Mouse (Mus musculus) hindbrain, embryonic 11.5 days (tissue): ENCODE measurements at regions not wholly inside any gene's neighbourhood (a gene's known extent, or its start where the extent isn't known, plus 50 kb on each side); places are given as distances from the start of the nearest gene placed in this dataset.

ENCODE experiments used
- ATAC-seq: fragments of 200-750 bp; cut with Nextera tagmentation; 2 replicates; pipeline ENCODE4 v1.8.0; 2017; ENCODE audit warnings: mild to moderate bottlenecking, moderate TSS enrichment, moderate library complexity; ENCODE audit not compliant: low FRiP score
- DNase-seq: peaks from one replicate; pipeline ENCODE4 v3.0.0-alpha.2; 2015; ENCODE audit warnings: low spot score
- H3K27ac ChIP-seq: fragments of 300-500 bp; sonication (generic); 2 replicates; pipeline ENCODE4 v1.5.1; 2014; ENCODE audit warnings: mild to moderate bottlenecking, low read depth, low read length
- H3K27me3 ChIP-seq: fragments of 300-500 bp; sonication (generic); 2 replicates; pipeline ENCODE4 v1.6.1; 2014; ENCODE audit warnings: mild to moderate bottlenecking, low read length, moderate library complexity, mixed read lengths; ENCODE audit not compliant: control insufficient read depth, insufficient read depth
- H3K36me3 ChIP-seq: fragments of 300-500 bp; sonication (generic); 2 replicates; pipeline ENCODE4 v1.6.1; 2014; ENCODE audit warnings: mild to moderate bottlenecking, low read length, moderate library complexity, mixed read lengths; ENCODE audit not compliant: control insufficient read depth, insufficient read depth
- H3K4me1 ChIP-seq: fragments of 300-500 bp; sonication (generic); replicated peaks from 2 replicates; pipeline ENCODE4 v1.6.1; 2014; ENCODE audit warnings: low read length, mixed read lengths; ENCODE audit not compliant: control insufficient read depth, insufficient read depth
- H3K4me2 ChIP-seq: fragments of 300-500 bp; sonication (generic); replicated peaks from 2 replicates; pipeline ENCODE4 v1.6.1; 2014; ENCODE audit warnings: mild to moderate bottlenecking, low read depth, low read length
- H3K4me3 ChIP-seq: fragments of 300-500 bp; sonication (generic); 2 replicates; pipeline ENCODE4 v1.5.1; 2014; ENCODE audit warnings: low read depth, low read length
- H3K9ac ChIP-seq: fragments of 300-500 bp; sonication (generic); 2 replicates; pipeline ENCODE4 v1.6.1; 2014; ENCODE audit warnings: low read depth, low read length
- H3K9me3 ChIP-seq: fragments of 300-500 bp; sonication (generic); 2 replicates; pipeline ENCODE4 v1.6.1; 2016; ENCODE audit warnings: low read length; ENCODE audit not compliant: control insufficient read depth
- WGBS: fragments of 180-500 bp; shearing (Covaris S2); extraction: QIAGEN DNeasy Blood & Tissue Kit; methylation state at CpG from one replicate; pipeline ENCODE4 v1.1.7; 2014; 5-methylcytosine and 5-hydroxymethylcytosine counted together

DNA sequence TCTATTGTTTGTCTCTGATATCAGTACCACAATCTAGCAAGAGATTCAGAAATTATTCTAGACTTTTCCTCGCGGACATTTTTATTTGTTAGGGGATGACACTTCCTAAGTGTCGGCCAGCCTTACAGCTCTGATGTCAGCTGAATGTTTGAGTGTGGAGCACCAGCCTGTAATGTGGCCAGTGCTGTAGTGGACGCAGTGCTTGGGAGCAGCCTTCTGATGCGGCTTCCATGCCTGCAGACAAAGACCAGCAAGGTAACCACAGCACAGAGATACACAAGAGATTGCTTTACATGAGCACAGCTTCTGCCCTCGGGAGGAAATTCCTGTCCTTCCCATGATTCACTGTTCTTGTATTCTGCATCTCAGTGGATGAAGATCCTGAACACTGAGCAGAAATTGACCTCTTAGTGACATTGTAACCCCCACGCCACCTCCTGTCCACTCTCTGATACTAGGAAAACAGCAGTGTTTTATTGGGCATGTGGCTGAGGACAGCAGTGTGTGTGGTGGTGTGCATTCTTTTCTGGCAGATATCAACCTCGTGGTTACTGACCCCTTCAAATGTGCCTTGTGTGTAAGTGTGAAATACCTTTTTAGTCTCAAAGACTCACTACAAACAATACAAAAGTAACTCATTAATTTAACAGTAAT, 54.6 kb upstream of the Chd1 start:
- Histone ChIP-seq H3K9ac (no peak overlapping the region), H3K9me3 (no peaks in the 10 kb centered on the region), H3K27me3 (no peaks in the 10 kb centered on the region), H3K4me1 (no peaks in the 10 kb centered on the region), H3K4me3 (no peak overlapping the region), H3K4me2 (no peak overlapping the region), H3K36me3 (no peaks in the 10 kb centered on the region), H3K27ac (no peak overlapping the region)
- ATAC-seq: no peak
- DNase-seq: no peak
- WGBS: 73% methylated on average over 8 of the region's 8 CpGs

DNA sequence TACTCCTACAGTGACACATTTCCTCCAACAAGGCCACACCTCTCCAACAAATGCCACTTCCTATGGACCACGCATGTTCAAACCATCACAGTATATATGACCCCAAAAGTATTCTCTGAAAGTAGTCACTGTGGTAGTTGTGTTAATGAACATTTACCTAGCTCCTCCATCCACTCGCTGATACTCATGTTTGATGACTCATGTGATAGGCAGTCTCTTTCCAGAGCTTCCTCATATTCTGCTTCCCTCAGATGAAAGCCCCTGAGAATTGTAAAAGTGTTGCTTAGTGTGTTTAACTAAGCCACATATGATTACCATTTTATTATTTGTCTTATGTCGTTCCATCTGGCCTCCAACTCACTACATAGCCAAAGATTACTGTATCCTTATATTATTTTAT, 52.9 kb upstream of the Chd1 start:
- 93% methylated on average over 3 of the region's 3 CpGs for WGBS
- no peak for ATAC-seq
- Histone ChIP-seq H3K27me3 (no peaks in the 10 kb centered on the region), H3K27ac (no peak overlapping the region), H3K36me3 (no peaks in the 10 kb centered on the region), H3K4me2 (no peak overlapping the region), H3K4me3 (no peak overlapping the region), H3K4me1 (no peaks in the 10 kb centered on the region), H3K9me3 (no peaks in the 10 kb centered on the region), H3K9ac (no peak overlapping the region)
- DNase-seq: no peak
